Mouse (Mus musculus) midbrain, embryonic 11.5 days (tissue): ENCODE data around the gene Ipmk. TPM values are rescaled to one million over a fixed set of nuclear protein-coding genes. Genes with fewer than 3 reads are reported as not detected.

Source experiments
- ATAC-seq: fragments of 200-750 bp; cut with Nextera tagmentation; 2 replicates; pipeline ENCODE4 v1.8.0; 2017; ENCODE audit warnings: moderate TSS enrichment, moderate library complexity; ENCODE audit not compliant: low FRiP score
- DNase-seq: peaks from one replicate; pipeline ENCODE4 v3.0.0; 2015; ENCODE audit warnings: low spot score; ENCODE audit errors: missing footprints
- H3K27ac ChIP-seq: fragments of 300-500 bp; sonication (generic); 2 replicates; pipeline ENCODE4 v1.5.1; 2014; ENCODE audit warnings: low read depth, low read length
- H3K27me3 ChIP-seq: fragments of 300-500 bp; sonication (generic); 2 replicates; pipeline ENCODE4 v1.6.1; 2014; ENCODE audit warnings: mild to moderate bottlenecking, low read length, moderate library complexity, mixed read lengths; ENCODE audit not compliant: control insufficient read depth, insufficient read depth
- H3K36me3 ChIP-seq: fragments of 300-500 bp; sonication (generic); 2 replicates; pipeline ENCODE4 v1.6.1; 2014; ENCODE audit warnings: mild to moderate bottlenecking, low read length, moderate library complexity, mixed read lengths; ENCODE audit not compliant: control insufficient read depth, insufficient read depth
- H3K4me1 ChIP-seq: fragments of 300-500 bp; sonication (generic); 2 replicates; pipeline ENCODE4 v1.6.1; 2014; ENCODE audit warnings: low read length; ENCODE audit not compliant: control insufficient read depth, insufficient read depth
- H3K4me2 ChIP-seq: fragments of 300-500 bp; sonication (generic); 2 replicates; pipeline ENCODE4 v1.6.1; 2014; ENCODE audit warnings: mild to moderate bottlenecking, moderate library complexity
- H3K4me3 ChIP-seq: fragments of 300-500 bp; sonication (generic); 2 replicates; pipeline ENCODE4 v1.5.1; 2014; ENCODE audit warnings: low read depth, low read length
- H3K9ac ChIP-seq: fragments of 300-500 bp; sonication (generic); 2 replicates; pipeline ENCODE4 v1.6.1; 2014; ENCODE audit warnings: low read length
- H3K9me3 ChIP-seq: fragments of 300-500 bp; sonication (generic); 2 replicates; pipeline ENCODE4 v1.6.1; 2016; ENCODE audit warnings: low read length; ENCODE audit not compliant: control insufficient read depth
- WGBS: fragments of 180-500 bp; shearing (Covaris S2); extraction: QIAGEN DNeasy Blood & Tissue Kit; methylation state at CpG from one replicate; pipeline ENCODE4 v1.1.7; 2014; 5-methylcytosine and 5-hydroxymethylcytosine counted together
- polyA plus RNA-seq: library from polyadenylated mRNA; unstranded; fragments of >200 nt; fragmentation: Nextera tagmentation; extraction: Ambion mirVana; gene quantifications from 2 replicates; pipeline ENCODE4 v1.2.1, GENCODE M21; 2014

Gene Ipmk
- polyA plus RNA-seq, 1 experiment from 2014 or later: 24.8 TPM

DNA sequence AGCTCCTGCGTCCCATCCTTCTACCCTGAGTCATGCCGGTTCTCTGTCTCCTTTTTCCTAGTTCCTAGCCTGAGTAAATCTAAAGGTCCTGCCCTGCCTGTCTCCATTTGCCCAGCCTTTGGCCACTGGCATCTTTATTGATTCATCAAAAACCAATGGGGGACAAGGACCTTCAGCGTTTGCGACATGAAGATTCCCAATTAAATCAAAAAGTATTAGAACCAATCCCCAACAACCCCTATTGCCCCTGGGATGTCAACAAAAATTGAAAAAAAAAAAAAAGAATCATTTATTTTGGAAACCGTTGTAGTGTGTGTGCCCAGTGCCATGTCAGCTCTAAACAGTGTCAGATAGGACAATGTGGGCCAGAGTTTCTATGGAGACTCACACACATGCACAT lies 41.7 kb downstream of the Ipmk start:
- WGBS: 94% methylated on average over 5 of the region's 5 CpGs
- Histone ChIP-seq H3K27me3 (no peaks in the 10 kb centered on the region), H3K4me3 (no peak overlapping the region), H3K9me3 (no peaks in the 10 kb centered on the region; the same call in 1 of the 2 replicates), H3K27ac (no peak overlapping the region), H3K36me3 (no peaks in the 10 kb centered on the region), H3K9ac (no peak overlapping the region), H3K4me1 (no peaks in the 10 kb centered on the region), H3K4me2 (no peak overlapping the region)
- no peak for DNase-seq
- ATAC-seq: no peak

DNA sequence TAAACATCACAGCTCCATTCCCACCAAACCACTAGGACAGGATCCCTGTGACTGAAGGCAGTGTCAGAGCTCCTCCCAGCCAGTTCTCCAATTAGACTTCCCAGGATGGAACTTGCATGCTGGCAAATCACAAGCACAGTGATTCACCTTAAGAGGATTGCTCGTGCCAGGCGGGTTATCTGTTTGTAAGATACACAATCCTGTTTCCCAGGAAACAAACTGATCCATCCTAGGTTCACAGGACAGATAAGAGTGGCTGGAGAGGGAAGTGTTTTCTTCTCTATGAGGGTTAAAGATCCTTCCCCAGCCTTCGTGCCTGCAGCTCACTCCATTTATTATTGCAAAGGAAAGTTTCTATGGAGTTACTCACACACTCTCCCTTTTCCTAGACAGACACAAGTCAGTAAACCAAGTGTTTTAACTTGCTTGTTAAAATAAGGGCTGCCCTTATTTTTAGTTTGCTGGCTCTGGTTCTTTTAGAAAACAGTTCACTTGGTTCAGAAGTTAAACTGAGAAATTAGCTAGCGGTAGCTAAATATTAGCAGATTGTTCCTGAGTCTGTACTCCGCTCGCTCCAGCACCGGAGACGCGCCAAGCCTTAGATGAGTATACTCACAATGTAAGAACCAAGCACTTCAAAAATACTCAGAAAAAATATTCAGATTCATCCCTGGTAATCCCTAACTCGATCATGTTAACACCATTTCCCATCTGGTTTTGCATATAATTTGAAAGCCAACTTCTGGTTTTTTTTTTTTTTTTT lies 51.0 kb downstream of the Ipmk start:
- no peaks in the 10 kb centered on the region for H3K36me3 ChIP-seq
- 80% methylated on average over 10 of the region's 10 CpGs for WGBS

GRCm38 (mm10) chr10:71399399-71399798 lies 51.8 kb downstream of the Ipmk start:
- Histone ChIP-seq H3K9ac (no peak overlapping the region), H3K36me3 (no peaks in the 10 kb centered on the region), H3K27ac (no peak overlapping the region), H3K4me2 (no peak overlapping the region), H3K27me3 (no peaks in the 10 kb centered on the region), H3K4me3 (no peak overlapping the region), H3K9me3 (no peaks in the 10 kb centered on the region), H3K4me1 (no peaks in the 10 kb centered on the region)
- 81% methylated on average over 8 of the region's 8 CpGs for WGBS
- DNase-seq: no peak
- no peak for ATAC-seq

More for the DNA sequence above, 51.0 kb downstream of the Ipmk start:
- no peak overlapping the region for H3K4me3 ChIP-seq
- H3K4me2 ChIP-seq: no peak overlapping the region
- no peak overlapping the region for H3K27ac ChIP-seq
- no peak overlapping the region for H3K9ac ChIP-seq
- H3K9me3 ChIP-seq: no peaks in the 10 kb centered on the region; the same call in 1 of the 2 replicates
- ATAC-seq (no peak), DNase-seq (no peak)
- H3K4me1 ChIP-seq: no peaks in the 10 kb centered on the region
- H3K27me3 ChIP-seq: no peaks in the 10 kb centered on the region

- Histone ChIP-seq H3K4me3 (no peak overlapping the region), H3K4me1 (no peaks in the 10 kb centered on the region), H3K27me3 (no peaks in the 10 kb centered on the region), H3K9me3 (no peaks in the 10 kb centered on the region), H3K4me2 (no peak overlapping the region), H3K9ac (no peak overlapping the region), H3K27ac (no peak overlapping the region), H3K36me3 (no peaks in the 10 kb centered on the region)
- DNase-seq (no peak), ATAC-seq (no peak)
- 81% methylated on average over 8 of the region's 8 CpGs for WGBS
These were observed 52.4 kb downstream of the Ipmk start for GRCm38 (mm10) chr10:71399987-71400386.

DNA sequence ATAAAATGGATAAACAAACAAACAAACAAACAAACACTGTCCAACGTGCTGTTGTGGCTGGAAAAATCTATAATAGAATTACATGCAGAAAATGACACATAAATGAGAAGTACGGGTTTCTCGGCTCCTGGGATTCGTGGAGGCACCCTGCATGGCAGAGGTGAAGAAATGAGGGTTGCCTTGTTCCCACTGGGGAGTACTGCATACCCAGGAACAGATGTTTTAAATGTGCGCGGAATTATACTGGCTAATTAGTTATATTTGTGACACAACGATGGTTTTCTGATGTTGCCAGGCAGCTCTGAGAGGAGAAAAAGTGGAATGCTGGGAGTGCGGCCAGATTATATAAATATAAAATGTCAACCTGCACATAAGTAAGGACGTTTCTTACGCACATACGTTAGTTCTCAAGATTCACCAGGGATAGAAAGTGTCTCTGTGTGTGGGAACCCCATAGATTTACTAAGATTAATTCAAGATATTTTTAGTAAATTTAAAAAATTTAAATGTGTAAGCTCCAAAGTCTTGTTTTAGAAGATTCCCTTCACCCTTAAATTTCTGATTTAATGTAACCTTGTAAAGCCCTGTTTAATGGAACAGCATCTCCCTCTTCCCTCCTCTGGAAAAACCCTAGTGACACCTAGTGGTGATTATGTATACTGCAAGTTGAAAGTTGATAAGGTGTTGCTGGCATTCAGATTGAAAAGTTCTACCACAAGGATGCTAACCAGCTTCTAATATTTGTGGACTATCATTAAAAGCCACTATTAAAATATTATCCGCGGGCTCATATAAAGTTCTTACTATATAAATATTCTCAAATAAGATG lies 53.5 kb downstream of the Ipmk start:
- Histone ChIP-seq H3K27me3 (no peaks in the 10 kb centered on the region), H3K4me3 (no peak overlapping the region), H3K9ac (no peak overlapping the region), H3K4me2 (no peak overlapping the region), H3K4me1 (no peaks in the 10 kb centered on the region), H3K36me3 (no peaks in the 10 kb centered on the region), H3K27ac (no peak overlapping the region), H3K9me3 (no peaks in the 10 kb centered on the region)
- peak; percentile 58; the same call in 1 of the 2 replicates for ATAC-seq
- DNase-seq: peak; percentile 90
- 70% methylated on average over 13 of the region's 13 CpGs for WGBS

- DNase-seq (no peak), ATAC-seq (no peak)
- Histone ChIP-seq H3K4me2 (no peak overlapping the region), H3K4me3 (no peak overlapping the region), H3K4me1 (no peaks in the 10 kb centered on the region), H3K27ac (no peak overlapping the region), H3K9me3 (no peaks in the 10 kb centered on the region), H3K36me3 (no peaks in the 10 kb centered on the region), H3K9ac (no peak overlapping the region), H3K27me3 (no peaks in the 10 kb centered on the region)
- WGBS: 63% methylated on average over 3 of the region's 3 CpGs
These were observed 56.1 kb downstream of the Ipmk start for GRCm38 (mm10) chr10:71403638-71404037.

- no peak for DNase-seq
- H3K4me2 ChIP-seq: no peak overlapping the region
- no peak overlapping the region for H3K9ac ChIP-seq
- WGBS: 82% methylated on average over 5 of the region's 5 CpGs
- H3K36me3 ChIP-seq: no peaks in the 10 kb centered on the region
- H3K9me3 ChIP-seq: no peaks in the 10 kb centered on the region
- no peaks in the 10 kb centered on the region for H3K4me1 ChIP-seq
- H3K27ac ChIP-seq: no peak overlapping the region
- ATAC-seq: no peak
- H3K4me3 ChIP-seq: no peak overlapping the region
- no peaks in the 10 kb centered on the region for H3K27me3 ChIP-seq
These were observed 58.1 kb downstream of the Ipmk start for GRCm38 (mm10) chr10:71405523-71406217.

DNA sequence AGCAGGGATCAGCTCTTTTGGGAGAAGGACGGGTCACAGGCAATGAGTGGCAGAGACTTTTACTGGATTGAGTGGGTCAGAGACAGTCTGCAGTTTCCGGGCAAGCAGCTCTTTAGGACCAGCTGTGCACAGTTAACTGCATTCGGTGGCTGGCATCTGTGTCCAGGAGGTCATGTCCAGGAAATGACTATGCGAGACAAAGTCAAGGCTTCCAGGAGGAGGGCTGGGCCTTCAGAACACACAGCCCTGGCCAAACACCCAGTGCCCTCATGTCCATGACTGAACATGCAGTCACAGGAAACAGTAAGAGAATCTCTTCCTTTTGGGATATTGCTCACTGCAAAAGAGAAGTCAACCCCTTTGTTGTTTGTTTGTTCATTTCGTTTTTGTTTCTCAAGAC lies 62.4 kb downstream of the Ipmk start:
- H3K27ac ChIP-seq: no peak overlapping the region
- no peaks in the 10 kb centered on the region for H3K9me3 ChIP-seq
- no peak overlapping the region for H3K9ac ChIP-seq
- 89% methylated on average over 5 of the region's 5 CpGs for WGBS
- no peak for ATAC-seq
- no peak overlapping the region for H3K4me2 ChIP-seq
- H3K4me1 ChIP-seq: no peaks in the 10 kb centered on the region
- no peak overlapping the region for H3K4me3 ChIP-seq
- no peaks in the 10 kb centered on the region for H3K36me3 ChIP-seq
- no peaks in the 10 kb centered on the region for H3K27me3 ChIP-seq
- DNase-seq: no peak

DNA sequence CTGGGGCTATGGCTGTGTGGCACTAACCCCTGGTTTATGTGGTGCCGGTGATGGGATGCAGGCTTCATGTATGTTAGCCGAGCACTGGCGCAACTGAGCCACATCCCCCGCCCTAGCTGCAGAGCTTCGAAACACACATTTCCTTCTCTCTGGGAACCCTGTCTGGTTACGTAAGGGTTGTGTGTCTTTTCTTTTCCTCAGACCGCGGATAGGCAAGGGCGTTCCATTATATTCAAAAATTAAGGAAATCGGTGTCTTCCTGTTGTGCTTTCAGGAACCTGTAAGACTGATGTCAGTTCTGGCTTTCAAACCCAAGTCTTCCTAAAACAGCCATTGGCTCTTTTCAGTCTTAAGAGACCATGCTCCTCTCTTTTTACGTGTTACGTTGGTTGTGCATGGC lies 65.8 kb downstream of the Ipmk start:
- Histone ChIP-seq H3K27ac (no peak overlapping the region), H3K4me2 (no peak overlapping the region), H3K4me3 (no peak overlapping the region), H3K36me3 (no peaks in the 10 kb centered on the region), H3K9me3 (no peaks in the 10 kb centered on the region), H3K9ac (no peak overlapping the region), H3K4me1 (no peaks in the 10 kb centered on the region), H3K27me3 (no peaks in the 10 kb centered on the region)
- WGBS: 92% methylated on average over 12 of the region's 12 CpGs
- DNase-seq: no peak
- ATAC-seq: no peak
